Mouse (Mus musculus) bone marrow macrophage, adult 2 months (primary cell): ENCODE measurements around the gene Ndufs8.

Experiments used
- CTCF ChIP-seq: IDR thresholded peaks from 2 replicates; pipeline ENCODE4 v1.5.1; 2012; ENCODE audit warnings: low read depth, mild to moderate bottlenecking, low read length, moderate library complexity
- POLR2A ChIP-seq: IDR thresholded peaks from 2 replicates; pipeline ENCODE4 v1.6.1; 2012; ENCODE audit warnings: mild to moderate bottlenecking, low read depth, low read length, borderline replicate concordance

GRCm38 (mm10) chr19:3896208-3896607 is 16.4 kb downstream of the Ndufs8 start:
- no peak for TF ChIP-seq CTCF
- TF ChIP-seq POLR2A = no peak
